Mouse (Mus musculus) cortical plate, adult 2 months (tissue): ENCODE measurements around the gene Iqcd.

ENCODE experiments used
- CTCF ChIP-seq: fragments of 200-500 bp; IDR thresholded peaks from 2 replicates; pipeline ENCODE4 v1.5.1; 2011; ENCODE audit warnings: mild to moderate bottlenecking, control low read depth, low read length; ENCODE audit not compliant: insufficient read depth; ENCODE audit errors: extremely low read depth
- POLR2A ChIP-seq: fragments of 200-500 bp; IDR thresholded peaks from 2 replicates; pipeline ENCODE4 v1.6.1; 2011; ENCODE audit warnings: mild to moderate bottlenecking, low read length, control low read depth; ENCODE audit not compliant: insufficient read depth; ENCODE audit errors: extremely low read depth

DNA sequence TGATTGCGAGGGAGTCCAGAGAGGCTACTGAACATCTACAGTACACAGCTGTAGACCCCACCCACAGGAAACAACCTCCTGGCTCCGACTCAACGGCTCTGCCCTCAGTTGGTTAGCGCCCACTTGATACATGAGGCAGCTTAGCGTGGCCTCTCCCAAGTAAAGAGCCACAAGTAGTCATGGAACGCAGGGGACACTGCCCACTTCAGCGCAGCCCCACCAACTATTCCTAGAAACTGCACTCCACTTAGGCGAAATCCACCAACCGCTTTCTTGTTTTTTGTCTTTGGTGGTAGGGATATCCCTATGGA is 1.2 kb upstream of the Iqcd start:
- TF ChIP-seq CTCF: no peak
- no peak for TF ChIP-seq POLR2A
